Mouse (Mus musculus) stomach, embryonic 14.5 days (tissue): ENCODE measurements around the gene Pvalb. TPM values are rescaled to one million over a fixed set of nuclear protein-coding genes. Genes with fewer than 3 reads are reported as not detected.

Experiments
- ATAC-seq: fragments of 200-750 bp; cut with Nextera tagmentation; 2 replicates; pipeline ENCODE4 v1.8.0; 2017; ENCODE audit warnings: low read depth, moderate TSS enrichment; ENCODE audit not compliant: insufficient number of reproducible peaks, insufficient read depth, low FRiP score
- H3K27ac ChIP-seq: fragments of 300-500 bp; sonication (generic); 2 replicates; pipeline ENCODE4 v1.5.1; 2014; ENCODE audit warnings: mild to moderate bottlenecking, low read length, moderate library complexity, mixed read lengths
- H3K27me3 ChIP-seq: fragments of 300-500 bp; sonication (generic); 2 replicates; pipeline ENCODE4 v1.6.1; 2014; ENCODE audit warnings: low read length, control low read depth, mixed read lengths; ENCODE audit not compliant: control insufficient read depth, insufficient read depth
- H3K36me3 ChIP-seq: fragments of 300-500 bp; sonication (generic); 2 replicates; pipeline ENCODE4 v1.6.1; 2014; ENCODE audit warnings: mild to moderate bottlenecking, control low read depth, low read length, moderate library complexity, mixed read lengths; ENCODE audit not compliant: control insufficient read depth, insufficient read depth
- H3K4me1 ChIP-seq: fragments of 300-500 bp; sonication (generic); 2 replicates; pipeline ENCODE4 v1.6.1; 2014; ENCODE audit warnings: low read length, control low read depth, mixed read lengths; ENCODE audit not compliant: control insufficient read depth, insufficient read depth
- H3K4me2 ChIP-seq: fragments of 300-500 bp; sonication (generic); replicated peaks from 2 replicates; pipeline ENCODE4 v1.6.1; 2014; ENCODE audit warnings: low read depth, low read length, control low read depth
- H3K4me3 ChIP-seq: fragments of 300-500 bp; sonication (generic); 2 replicates; pipeline ENCODE4 v1.5.1; 2014; ENCODE audit warnings: low read depth, low read length, control low read depth
- H3K9ac ChIP-seq: fragments of 300-500 bp; sonication (generic); replicated peaks from 2 replicates; pipeline ENCODE4 v1.6.1; 2014; ENCODE audit warnings: low read depth, mild to moderate bottlenecking, control low read depth, low read length, moderate library complexity, mixed read lengths
- H3K9me3 ChIP-seq: fragments of 300-500 bp; sonication (generic); 2 replicates; pipeline ENCODE4 v1.6.1; 2016; ENCODE audit warnings: low read depth, low read length, control low read depth; ENCODE audit not compliant: control insufficient read depth
- WGBS: fragments of 180-500 bp; shearing (Covaris S2); extraction: QIAGEN DNeasy Blood & Tissue Kit; methylation state at CpG from one replicate; pipeline ENCODE4 v1.1.7; 2014; 5-methylcytosine and 5-hydroxymethylcytosine counted together
- polyA plus RNA-seq: library from polyadenylated mRNA; unstranded; fragments of >200 nt; fragmentation: Nextera tagmentation; extraction: Ambion mirVana; gene quantifications from 2 replicates; pipeline ENCODE4 v1.2.1, GENCODE M21; 2014

Gene Pvalb
- polyA plus RNA-seq, 1 experiment from 2014 or later, result not detected

- no peak for ATAC-seq
- 91% methylated on average over 4 of the region's 4 CpGs for WGBS
- no peak overlapping the region for H3K4me2 ChIP-seq
These were observed 20.6 kb downstream of the Pvalb start for GRCm38 (mm10) chr15:78185609-78186008.

GRCm38 (mm10) chr15:78184855-78185254 lies 21.3 kb downstream of the Pvalb start:
- Histone ChIP-seq H3K9me3 (no peaks in the 10 kb centered on the region), H3K27ac (no peak overlapping the region), H3K9ac (no peak overlapping the region), H3K36me3 (no peaks in the 10 kb centered on the region), H3K4me2 (no peak overlapping the region), H3K27me3 (no peaks in the 10 kb centered on the region), H3K4me3 (no peak overlapping the region), H3K4me1 (no peaks in the 10 kb centered on the region)
- peak; percentile 64; the same call in 1 of the 2 replicates for ATAC-seq
- WGBS, result 2% methylated on average over 10 of the region's 10 CpGs

More at GRCm38 (mm10) chr15:78185609-78186008, 20.6 kb downstream of the Pvalb start:
- Histone ChIP-seq H3K27ac (no peak overlapping the region), H3K36me3 (no peaks in the 10 kb centered on the region), H3K9me3 (no peaks in the 10 kb centered on the region), H3K4me3 (no peak overlapping the region), H3K9ac (no peak overlapping the region), H3K4me1 (no peaks in the 10 kb centered on the region), H3K27me3 (no peaks in the 10 kb centered on the region)

- Histone ChIP-seq H3K4me2 (no peak overlapping the region), H3K27ac (no peak overlapping the region), H3K36me3 (no peaks in the 10 kb centered on the region), H3K9me3 (no peaks in the 10 kb centered on the region), H3K27me3 (no peaks in the 10 kb centered on the region), H3K9ac (no peak overlapping the region), H3K4me1 (no peaks in the 10 kb centered on the region), H3K4me3 (no peak overlapping the region)
- no peak for ATAC-seq
- WGBS, result 33% methylated on average over 8 of the region's 8 CpGs
These were observed 24.3 kb downstream of the Pvalb start for GRCm38 (mm10) chr15:78181701-78182405.

GRCm38 (mm10) chr15:78179775-78180174 lies 26.4 kb downstream of the Pvalb start:
- no peaks in the 10 kb centered on the region for H3K27me3 ChIP-seq
- no peaks in the 10 kb centered on the region for H3K36me3 ChIP-seq
- no peaks in the 10 kb centered on the region for H3K9me3 ChIP-seq
- H3K4me3 ChIP-seq, result no peak overlapping the region
- WGBS, result 52% methylated on average over 3 of the region's 3 CpGs
- no peak overlapping the region for H3K27ac ChIP-seq
- H3K4me1 ChIP-seq, result no peaks in the 10 kb centered on the region
- no peak overlapping the region for H3K9ac ChIP-seq
- no peak overlapping the region for H3K4me2 ChIP-seq
- ATAC-seq, result no peak

GRCm38 (mm10) chr15:78178397-78178796 lies 27.8 kb downstream of the Pvalb start:
- no peak overlapping the region for H3K4me2 ChIP-seq
- H3K27ac ChIP-seq, result no peak overlapping the region
- H3K27me3 ChIP-seq, result no peaks in the 10 kb centered on the region
- H3K4me3 ChIP-seq, result no peak overlapping the region
- 5% methylated on average over 9 of the region's 9 CpGs for WGBS
- H3K9ac ChIP-seq, result no peak overlapping the region
- no peaks in the 10 kb centered on the region for H3K9me3 ChIP-seq
- no peak for ATAC-seq
- no peaks in the 10 kb centered on the region for H3K36me3 ChIP-seq
- H3K4me1 ChIP-seq, result peaks cover under 1% of the 10 kb centered on the region

GRCm38 (mm10) chr15:78177257-78177656 lies 28.9 kb downstream of the Pvalb start:
- H3K9ac ChIP-seq, result no peak overlapping the region
- H3K4me2 ChIP-seq, result no peak overlapping the region
- H3K36me3 ChIP-seq, result no peaks in the 10 kb centered on the region
- WGBS, result 57% methylated on average over 10 of the region's 10 CpGs
- no peak for ATAC-seq
- no peak overlapping the region for H3K4me3 ChIP-seq
- no peak overlapping the region for H3K27ac ChIP-seq
- peaks cover 9% of the 10 kb centered on the region for H3K4me1 ChIP-seq
- H3K27me3 ChIP-seq, result no peaks in the 10 kb centered on the region
- no peaks in the 10 kb centered on the region for H3K9me3 ChIP-seq

GRCm38 (mm10) chr15:78174887-78175245 lies 31.3 kb downstream of the Pvalb start:
- H3K27ac ChIP-seq, result peak overlapping the region; percentile 16; the same call in 1 of the 2 replicates
- H3K4me2 ChIP-seq, result peak overlapping the region; percentile 53
- H3K27me3 ChIP-seq, result no peaks in the 10 kb centered on the region
- whole genome bisulfite sequencing, result 74% methylated on average over 6 of the region's 6 CpGs
- peak overlapping the region; percentile 38; the same call in 1 of the 2 replicates for H3K9ac ChIP-seq
- no peaks in the 10 kb centered on the region for H3K36me3 ChIP-seq
- ATAC-seq, result no peak
- H3K4me3 ChIP-seq, result peak overlapping the region; percentile 31
- no peaks in the 10 kb centered on the region for H3K9me3 ChIP-seq
- peaks cover 9% of the 10 kb centered on the region for H3K4me1 ChIP-seq

GRCm38 (mm10) chr15:78173972-78174886 lies 32.0 kb downstream of the Pvalb start, which contains the start of gene Ift27:
Gene Ift27 (minus strand): TSS chr15:78174107.
- Histone ChIP-seq H3K9ac (peak within 1 kb of the TSS; percentile 38), H3K27ac (peak within 1 kb of the TSS; percentile 16; the same call in 1 of the 2 replicates), H3K4me2 (peak within 1 kb of the TSS; percentile 67), H3K27me3 (no peaks in the 10 kb centered on the region), H3K4me1 (peaks cover 9% of the 10 kb centered on the region), H3K4me3 (peak within 1 kb of the TSS; percentile 57), H3K9me3 (no peaks in the 10 kb centered on the region), H3K36me3 (no peaks in the 10 kb centered on the region)
- ATAC-seq, result peak; percentile 98
- WGBS, result 2% methylated on average over 40 of the region's 40 CpGs
